Mouse (Mus musculus): Measurements from ENCODE around the gene Frk. TPM values are rescaled to one million over a fixed set of nuclear protein-coding genes. Genes with fewer than 3 reads are reported as not detected.
"Not testable (repeated sequence)": the region's sequence is repeated elsewhere in the genome, so short reads cannot be mapped to it uniquely, and the experiment has no call there.

Frk gene
- total and polyA plus RNA-seq, 3 experiments: 0.97 to 19.8 (median 7.1) TPM

DNA sequence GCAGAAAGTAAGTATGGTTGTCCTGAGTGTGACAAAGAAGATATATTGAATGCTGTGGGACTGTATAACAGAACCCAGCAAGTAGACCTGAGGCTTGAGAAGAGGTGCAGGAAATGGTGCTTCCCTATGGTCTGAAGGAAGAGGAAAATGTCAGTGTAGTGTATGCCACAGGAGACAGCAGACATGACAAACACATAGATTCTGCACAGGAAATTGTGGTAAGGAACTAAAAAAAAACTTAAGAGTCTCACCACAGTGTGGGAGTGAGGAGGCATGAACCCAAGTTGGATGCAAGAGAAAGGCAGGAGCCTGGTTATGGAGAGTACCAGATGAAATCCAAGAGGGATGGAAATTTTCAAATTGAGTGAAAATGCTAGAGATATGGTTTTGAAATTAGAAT is 132.3 kb downstream of the Frk start:
- no peak for DNase-seq

DNA sequence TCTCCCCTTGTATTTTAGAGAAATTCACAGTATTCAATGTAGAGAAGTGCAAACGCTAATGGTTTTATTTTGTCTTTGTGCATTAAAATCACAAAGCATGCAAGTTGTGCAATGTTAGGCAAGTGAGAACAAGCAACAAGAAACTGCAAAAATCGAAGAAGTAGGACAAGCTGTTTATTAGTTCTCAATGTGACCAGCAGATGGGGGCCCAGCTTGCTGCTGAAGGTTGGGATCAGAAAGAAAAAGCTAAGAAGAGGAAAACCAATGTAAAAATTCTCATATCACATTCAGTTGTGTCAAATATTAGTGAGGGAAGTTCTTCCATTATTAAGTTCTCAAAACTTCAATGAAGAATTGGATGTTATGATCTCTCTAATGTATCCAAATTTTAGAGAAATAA is 134.0 kb downstream of the Frk start:
- peak; percentile 4 for DNase-seq

GRCm38 (mm10) chr10:34618490-34618889 is 135.3 kb downstream of the Frk start:
- peak; percentile 3 for DNase-seq

GRCm38 (mm10) chr10:34620540-34620939 is 137.3 kb downstream of the Frk start:
- DNase-seq: not testable (repeated sequence)

GRCm38 (mm10) chr10:34638245-34638644 is 155.0 kb downstream of the Frk start:
- no peak for DNase-seq

Other genes starting within 250 kb of the Frk start
- 10 to 100 TPM; 54.1 to 69.5 TPM for gene Tspyl1, start 201.2 kb upstream of the Frk start, total RNA-seq (2021)
- gene Tspyl1, start 201.2 kb upstream of the Frk start, polyA plus RNA-seq (2012; rRNA removed): 32.5 and 33.7 TPM in 2 replicates
- gene Tspyl4, start 186.0 kb upstream of the Frk start, total RNA-seq (2021): 10 to 100 TPM; 14.9 to 23.0 TPM
- 3.2 and 3.9 TPM in 2 replicates for gene Tspyl4, start 186.0 kb upstream of the Frk start, polyA plus RNA-seq (2012; rRNA removed)
- gene Col10a1, start 93.4 kb upstream of the Frk start, total RNA-seq (2021): under 1 TPM in 1 of 2 experiments, not detected in 1; 0.12 TPM
- 0.02 TPM in 1 of 2 replicates, not detected in the other for gene Col10a1, start 93.4 kb upstream of the Frk start, polyA plus RNA-seq (2012; rRNA removed)
- 10 to 100 TPM; 24.6 TPM for gene Nt5dc1, start 64.8 kb upstream of the Frk start, total RNA-seq (2021)
- gene Nt5dc1, start 64.8 kb upstream of the Frk start, polyA plus RNA-seq (2012; rRNA removed): 5.6 and 5.9 TPM in 2 replicates

All from adrenal gland, adult 2 months (tissue).